Mouse (Mus musculus) small intestine, adult 2 months (tissue): ENCODE data around the gene Zfhx3. TPM values are rescaled to one million over a fixed set of nuclear protein-coding genes. Genes with fewer than 3 reads are reported as not detected.
A peak's percentile ranks its signal among the peaks of the same experiment; 100 is the strongest.

Experiments
- H3K27ac ChIP-seq: fragments of 200-500 bp; 2 replicates; pipeline ENCODE4 v1.5.1; 2012; ENCODE audit warnings: low read depth, low read length, control low read depth, inconsistent platforms; ENCODE audit not compliant: insufficient read depth
- H3K27me3 ChIP-seq: fragments of 200-500 bp; 2 replicates; pipeline ENCODE4 v1.6.1; 2012; ENCODE audit warnings: mild to moderate bottlenecking, moderate library complexity, low read length, inconsistent platforms; ENCODE audit not compliant: control insufficient read depth, insufficient read depth
- H3K36me3 ChIP-seq: fragments of 200-500 bp; 2 replicates; pipeline ENCODE4 v1.6.1; 2012; ENCODE audit warnings: mild to moderate bottlenecking, low read length, control low read depth, inconsistent platforms; ENCODE audit not compliant: control insufficient read depth, insufficient read depth
- H3K4me1 ChIP-seq: fragments of 200-500 bp; 2 replicates; pipeline ENCODE4 v1.6.1; 2012; ENCODE audit warnings: low read length, inconsistent platforms, mixed read lengths; ENCODE audit not compliant: control insufficient read depth, insufficient read depth, insufficient read length
- H3K4me3 ChIP-seq: fragments of 200-500 bp; 2 replicates; pipeline ENCODE4 v1.5.1; 2012; ENCODE audit warnings: low read depth, mild to moderate bottlenecking, control low read depth, inconsistent platforms, low read length, moderate library complexity
- CTCF ChIP-seq: fragments of 200-500 bp; IDR thresholded peaks from 2 replicates; pipeline ENCODE4 v1.5.1; 2012; ENCODE audit warnings: low read depth, mild to moderate bottlenecking, control low read depth, inconsistent platforms, low read length, moderate library complexity, mixed read lengths; ENCODE audit not compliant: insufficient replicate concordance, insufficient read length; ENCODE audit errors: extremely low read depth
- POLR2A ChIP-seq: fragments of 200-500 bp; IDR thresholded peaks from 2 replicates; pipeline ENCODE4 v1.6.1; 2012; ENCODE audit warnings: low read depth, mild to moderate bottlenecking, control low read depth, inconsistent platforms, low read length, moderate library complexity
- WGBS: fragments of 180-500 bp; shearing (Covaris S2); methylation state at CpG from one replicate; pipeline ENCODE4 v1.1.7; 2018; 5-methylcytosine and 5-hydroxymethylcytosine counted together
- polyA plus RNA-seq: library from polyadenylated mRNA; depleted of rRNA; stranded (reverse); fragments of >200 nt; gene quantifications from 2 replicates; pipeline ENCODE4 v1.2.3, GENCODE M21; 2012

Gene Zfhx3
- polyA plus RNA-seq, 1 experiment, result 2.0 TPM

- TF ChIP-seq POLR2A, result no peak
- TF ChIP-seq CTCF, result no peak
- 81% methylated on average over 19 of the region's 19 CpGs for WGBS
- peak overlapping the region; percentile 34 for H3K27ac ChIP-seq
- peaks cover 4% of the 10 kb centered on the region for H3K4me1 ChIP-seq
- no peaks in the 10 kb centered on the region for H3K36me3 ChIP-seq
- no peaks in the 10 kb centered on the region for H3K27me3 ChIP-seq
- H3K4me3 ChIP-seq, result no peak overlapping the region
Observed at GRCm38 (mm10) chr8:108713346-108714142, 771.1 kb downstream of the Zfhx3 start.

GRCm38 (mm10) chr8:108714143-108714635 lies 771.7 kb downstream of the Zfhx3 start:
- H3K4me1 ChIP-seq, result peaks cover 4% of the 10 kb centered on the region
- no peaks in the 10 kb centered on the region for H3K27me3 ChIP-seq
- H3K27ac ChIP-seq, result peak overlapping the region; percentile 34
- peak overlapping the region; percentile 78 for H3K4me3 ChIP-seq
- no peaks in the 10 kb centered on the region for H3K36me3 ChIP-seq
- TF ChIP-seq CTCF, result no peak
- no peak for TF ChIP-seq POLR2A
- 7% methylated on average over 21 of the region's 21 CpGs for WGBS

GRCm38 (mm10) chr8:108714636-108715415 lies 772.4 kb downstream of the Zfhx3 start:
- Histone ChIP-seq H3K4me1 (peaks cover 4% of the 10 kb centered on the region), H3K27ac (peak overlapping the region; percentile 34), H3K4me3 (peak overlapping the region; percentile 78), H3K36me3 (no peaks in the 10 kb centered on the region), H3K27me3 (no peaks in the 10 kb centered on the region)
- under 1% methylated on average over 71 of the region's 84 CpGs for WGBS
- TF ChIP-seq CTCF (no peak), POLR2A (no peak)

- TF ChIP-seq POLR2A (no peak), CTCF (no peak)
- Histone ChIP-seq H3K4me3 (peak overlapping the region; percentile 78), H3K36me3 (no peaks in the 10 kb centered on the region), H3K4me1 (peaks cover 4% of the 10 kb centered on the region), H3K27ac (no peak overlapping the region), H3K27me3 (no peaks in the 10 kb centered on the region)
- 12% methylated on average over 11 of the region's 11 CpGs for WGBS
Observed at GRCm38 (mm10) chr8:108715416-108715948, 773.0 kb downstream of the Zfhx3 start.

GRCm38 (mm10) chr8:108716291-108716811 lies 773.9 kb downstream of the Zfhx3 start:
- WGBS, result 44% methylated on average over 7 of the region's 7 CpGs
- Histone ChIP-seq H3K27ac (no peak overlapping the region), H3K4me3 (no peak overlapping the region), H3K27me3 (no peaks in the 10 kb centered on the region), H3K36me3 (no peaks in the 10 kb centered on the region), H3K4me1 (peaks cover 4% of the 10 kb centered on the region)
- TF ChIP-seq CTCF (no peak), POLR2A (no peak)

- 72% methylated on average over 8 of the region's 8 CpGs for WGBS
- Histone ChIP-seq H3K4me1 (peaks cover 4% of the 10 kb centered on the region), H3K27ac (no peak overlapping the region), H3K4me3 (no peak overlapping the region), H3K27me3 (no peaks in the 10 kb centered on the region), H3K36me3 (no peaks in the 10 kb centered on the region)
- TF ChIP-seq POLR2A (no peak), CTCF (no peak)
Observed at GRCm38 (mm10) chr8:108717545-108717944, 775.1 kb downstream of the Zfhx3 start.

- Histone ChIP-seq H3K27me3 (no peaks in the 10 kb centered on the region), H3K4me3 (no peak overlapping the region), H3K36me3 (no peaks in the 10 kb centered on the region), H3K27ac (no peak overlapping the region), H3K4me1 (peaks cover 4% of the 10 kb centered on the region)
- 39% methylated on average over 6 of the region's 6 CpGs for WGBS
- TF ChIP-seq POLR2A (no peak), CTCF (no peak)
Observed at GRCm38 (mm10) chr8:108718031-108718430, 775.6 kb downstream of the Zfhx3 start.
